Mouse (Mus musculus): Measurements from ENCODE around the gene Oas1f.
"Not testable (repeated sequence)": the region's sequence is repeated elsewhere in the genome, so short reads cannot be mapped to it uniquely, and the experiment has no call there.

Oas1f gene

GRCm38 (mm10) chr5:120871469-120871868 lies 24.3 kb downstream of the Oas1f start:
- DNase-seq (ENCODE audit: low spot score in 2 of 2): peak in 1 of 2 experiments; percentile 51

GRCm38 (mm10) chr5:120876839-120877238 lies 29.7 kb downstream of the Oas1f start:
- not testable (repeated sequence) for DNase-seq (ENCODE audit: low spot score in 2 of 2)

GRCm38 (mm10) chr5:120877407-120877806 lies 30.2 kb downstream of the Oas1f start:
- peak in 1 of 2 experiments; percentile 51 for DNase-seq (ENCODE audit: low spot score in 2 of 2)

- peak in 1 of 2 experiments; percentile 52 for DNase-seq (ENCODE audit: low spot score in 2 of 2)
These were observed 31.6 kb downstream of the Oas1f start for GRCm38 (mm10) chr5:120878803-120879202.

GRCm38 (mm10) chr5:120881681-120882080 lies 34.5 kb downstream of the Oas1f start:
- DNase-seq (ENCODE audit: low spot score in 2 of 2): peak; percentile 14 to 56

GRCm38 (mm10) chr5:120887413-120887812 lies 40.2 kb downstream of the Oas1f start, which contains the start of gene Oas1g:
Gene Oas1g (minus strand): TSS chr5:120887613.
- DNase-seq (ENCODE audit: low spot score in 2 of 2): peak; percentile 14 to 42

GRCm38 (mm10) chr5:120887831-120888230 lies 40.7 kb downstream of the Oas1f start:
- peak; percentile 12 to 52 for DNase-seq (ENCODE audit: low spot score in 2 of 2)

- DNase-seq (ENCODE audit: low spot score in 2 of 2): peak; percentile 11 to 58
These were observed 41.2 kb downstream of the Oas1f start for GRCm38 (mm10) chr5:120888294-120888815.

GRCm38 (mm10) chr5:120890026-120890425 lies 42.9 kb downstream of the Oas1f start:
- peak in 1 of 2 experiments; percentile 59 for DNase-seq (ENCODE audit: low spot score in 2 of 2)

- peak in 1 of 2 experiments; percentile 44 for DNase-seq (ENCODE audit: low spot score in 2 of 2)
These were observed 43.8 kb downstream of the Oas1f start for GRCm38 (mm10) chr5:120890991-120891390.

GRCm38 (mm10) chr5:120891566-120892242 lies 44.5 kb downstream of the Oas1f start:
- DNase-seq (ENCODE audit: low spot score in 2 of 2): peak in 1 of 2 experiments; percentile 57

GRCm38 (mm10) chr5:120892243-120892660 lies 45.1 kb downstream of the Oas1f start:
- DNase-seq (ENCODE audit: low spot score in 2 of 2): peak in 1 of 2 experiments; percentile 50

- DNase-seq (ENCODE audit: low spot score in 2 of 2): not testable (repeated sequence)
These were observed 46.7 kb downstream of the Oas1f start for GRCm38 (mm10) chr5:120893866-120894265.

- DNase-seq (ENCODE audit: low spot score in 2 of 2): not testable (repeated sequence)
These were observed 47.5 kb downstream of the Oas1f start for GRCm38 (mm10) chr5:120894692-120895091.

GRCm38 (mm10) chr5:120895231-120895900 lies 48.2 kb downstream of the Oas1f start:
- peak in 1 of 2 experiments; percentile 47 for DNase-seq (ENCODE audit: low spot score in 2 of 2)

GRCm38 (mm10) chr5:120898307-120898706 lies 51.1 kb downstream of the Oas1f start:
- peak in 1 of 2 experiments; percentile 58 for DNase-seq (ENCODE audit: low spot score in 2 of 2)

GRCm38 (mm10) chr5:120898726-120899125 lies 51.6 kb downstream of the Oas1f start:
- DNase-seq (ENCODE audit: low spot score in 2 of 2): peak in 1 of 2 experiments; percentile 55

GRCm38 (mm10) chr5:120900666-120901065 lies 53.5 kb downstream of the Oas1f start:
- peak in 1 of 2 experiments; percentile 56 for DNase-seq (ENCODE audit: low spot score in 2 of 2)

- peak in 1 of 2 experiments; percentile 54 for DNase-seq (ENCODE audit: low spot score in 2 of 2)
These were observed 54.9 kb downstream of the Oas1f start for GRCm38 (mm10) chr5:120902056-120902455.

- peak in 1 of 2 experiments; percentile 54 for DNase-seq (ENCODE audit: low spot score in 2 of 2)
These were observed 59.9 kb downstream of the Oas1f start, which contains the start of gene Oas1a for GRCm38 (mm10) chr5:120906791-120907733. Gene Oas1a (minus strand): TSS chr5:120907521.
